Mouse (Mus musculus): ENCODE data around the gene Fam208b. TPM values are rescaled to one million over a fixed set of nuclear protein-coding genes. Genes with fewer than 3 reads are reported as not detected.
"Not testable (repeated sequence)": the region's sequence is repeated elsewhere in the genome, so short reads cannot be mapped to it uniquely, and the experiment has no call there.

Fam208b gene
- polyA plus RNA-seq, 1 experiment from 2014 or later, result 11.2 TPM

DNA sequence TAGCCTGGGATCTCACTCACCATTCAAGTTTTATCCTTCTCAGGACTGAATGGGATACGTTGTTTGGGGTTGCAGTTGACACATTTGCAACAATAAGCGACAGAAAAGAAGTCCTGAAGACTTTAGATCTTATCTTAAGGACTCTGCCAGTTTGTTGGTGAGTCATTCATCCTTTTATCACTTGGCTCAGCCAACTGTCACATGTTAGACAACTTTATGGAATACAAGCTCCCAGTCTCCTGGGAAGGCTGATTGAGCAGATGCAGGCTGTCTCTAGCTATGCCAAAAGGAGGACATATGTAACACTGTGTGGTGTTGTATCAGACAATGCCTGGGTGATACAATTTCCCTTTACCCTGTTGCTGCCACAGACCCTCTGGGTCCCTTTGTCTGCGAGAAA lies 80.5 kb downstream of the Fam208b start:
- no peak for ATAC-seq (ENCODE audit: insufficient number of reproducible peaks, insufficient read depth, low FRiP score, low read depth)
- Histone ChIP-seq H3K9me3 (ENCODE audit: control insufficient read depth, low read length) (no peaks in the 10 kb centered on the region), H3K4me2 (ENCODE audit: low read length) (no peak overlapping the region), H3K27ac (replicated peaks in 1 of 2; ENCODE audit: control insufficient read depth in 1 of 2, insufficient read depth in 1 of 2, low read depth in 2 of 2, low read length in 2 of 2) (no peak overlapping the region), H3K36me3 (ENCODE audit: control insufficient read depth, insufficient read depth, low read length) (no peaks in the 10 kb centered on the region), H3K9ac (ENCODE audit: low read length) (no peak overlapping the region), H3K27me3 (ENCODE audit: control insufficient read depth, insufficient read depth, low read length) (no peaks in the 10 kb centered on the region), H3K4me3 (ENCODE audit: control insufficient read depth in 1 of 2, insufficient read depth in 1 of 2, low read depth in 1 of 2, low read length in 2 of 2) (no peak overlapping the region), H3K4me1 (ENCODE audit: control insufficient read depth in 2 of 2, insufficient read depth in 2 of 2, low read length in 2 of 2) (no peaks in the 10 kb centered on the region; a peak in 1 of 4 replicates)
- 48% methylated on average over 3 of the region's 3 CpGs for WGBS

DNA sequence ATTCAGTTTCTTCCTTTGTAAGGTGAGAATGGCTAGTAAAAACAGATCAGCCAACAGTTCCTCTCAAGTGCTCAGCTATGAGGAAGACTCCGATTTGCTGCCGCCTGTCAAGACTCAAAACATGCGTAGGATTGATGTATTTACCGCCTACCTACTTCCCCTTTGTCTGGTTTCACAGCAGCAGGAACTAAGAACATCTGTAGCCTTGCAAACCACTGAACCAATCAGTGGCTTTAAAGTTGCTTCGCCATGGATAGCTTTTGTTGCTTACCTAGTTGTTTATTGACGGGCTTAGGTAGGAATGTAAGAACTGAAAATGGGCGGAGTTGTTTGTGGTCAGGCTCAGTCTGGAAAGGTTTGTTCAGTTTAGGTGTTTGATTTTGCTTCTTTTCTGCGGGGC lies 84.6 kb downstream of the Fam208b start:
- no peaks in the 10 kb centered on the region for H3K36me3 ChIP-seq (ENCODE audit: control insufficient read depth, insufficient read depth, low read length)
- ATAC-seq (ENCODE audit: insufficient number of reproducible peaks, insufficient read depth, low FRiP score, low read depth), result no peak
- H3K27me3 ChIP-seq (ENCODE audit: control insufficient read depth, insufficient read depth, low read length), result no peaks in the 10 kb centered on the region
- no peak overlapping the region for H3K27ac ChIP-seq (replicated peaks in 1 of 2; ENCODE audit: control insufficient read depth in 1 of 2, insufficient read depth in 1 of 2, low read depth in 2 of 2, low read length in 2 of 2)
- H3K4me1 ChIP-seq (ENCODE audit: control insufficient read depth in 2 of 2, insufficient read depth in 2 of 2, low read length in 2 of 2), result peaks cover 0 to 9% of the 10 kb centered on the region in 2 experiments; a peak in 2 of 4 replicates
- no peak overlapping the region for H3K4me3 ChIP-seq (ENCODE audit: control insufficient read depth in 1 of 2, insufficient read depth in 1 of 2, low read depth in 1 of 2, low read length in 2 of 2)
- no peak overlapping the region for H3K4me2 ChIP-seq (ENCODE audit: low read length)
- no peak overlapping the region for H3K9ac ChIP-seq (ENCODE audit: low read length)
- WGBS, result 84% methylated on average over 8 of the region's 8 CpGs
- H3K9me3 ChIP-seq (ENCODE audit: control insufficient read depth, low read length), result no peaks in the 10 kb centered on the region

DNA sequence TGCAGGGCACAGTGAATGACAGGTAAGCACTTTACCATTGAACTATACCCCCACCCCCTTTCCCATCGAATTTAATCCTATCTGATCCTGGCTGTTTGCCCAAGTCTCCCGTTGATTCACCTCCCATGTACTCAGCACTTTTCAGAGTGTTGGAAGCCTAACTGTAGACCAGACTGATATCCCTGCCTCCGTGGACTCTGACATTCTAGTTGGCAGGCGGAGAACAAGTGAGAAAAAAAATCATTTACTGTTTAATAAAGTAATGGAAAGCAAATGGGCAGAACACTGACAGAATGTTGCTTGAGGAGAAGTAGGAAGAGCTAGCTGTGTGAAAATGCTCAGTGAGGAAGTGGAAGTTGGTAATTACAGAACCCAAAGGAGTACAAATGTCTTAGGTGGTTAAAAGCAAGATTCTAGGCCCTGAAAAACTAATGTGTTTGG lies 85.3 kb downstream of the Fam208b start:
- H3K4me3 ChIP-seq (ENCODE audit: control insufficient read depth in 1 of 2, insufficient read depth in 1 of 2, low read depth in 1 of 2, low read length in 2 of 2), result no peak overlapping the region
- H3K4me1 ChIP-seq (ENCODE audit: control insufficient read depth in 2 of 2, insufficient read depth in 2 of 2, low read length in 2 of 2), result peaks cover 0 to 9% of the 10 kb centered on the region in 2 experiments; a peak in 2 of 4 replicates
- no peak for ATAC-seq (ENCODE audit: insufficient number of reproducible peaks, insufficient read depth, low FRiP score, low read depth)
- no peaks in the 10 kb centered on the region for H3K27me3 ChIP-seq (ENCODE audit: control insufficient read depth, insufficient read depth, low read length)
- no peaks in the 10 kb centered on the region for H3K36me3 ChIP-seq (ENCODE audit: control insufficient read depth, insufficient read depth, low read length)
- H3K27ac ChIP-seq (replicated peaks in 1 of 2; ENCODE audit: control insufficient read depth in 1 of 2, insufficient read depth in 1 of 2, low read depth in 2 of 2, low read length in 2 of 2), result no peak overlapping the region
- WGBS, result 38% methylated on average over 4 of the region's 4 CpGs
- H3K9me3 ChIP-seq (ENCODE audit: control insufficient read depth, low read length), result no peaks in the 10 kb centered on the region
- no peak overlapping the region for H3K4me2 ChIP-seq (ENCODE audit: low read length)
- H3K9ac ChIP-seq (ENCODE audit: low read length), result no peak overlapping the region

DNA sequence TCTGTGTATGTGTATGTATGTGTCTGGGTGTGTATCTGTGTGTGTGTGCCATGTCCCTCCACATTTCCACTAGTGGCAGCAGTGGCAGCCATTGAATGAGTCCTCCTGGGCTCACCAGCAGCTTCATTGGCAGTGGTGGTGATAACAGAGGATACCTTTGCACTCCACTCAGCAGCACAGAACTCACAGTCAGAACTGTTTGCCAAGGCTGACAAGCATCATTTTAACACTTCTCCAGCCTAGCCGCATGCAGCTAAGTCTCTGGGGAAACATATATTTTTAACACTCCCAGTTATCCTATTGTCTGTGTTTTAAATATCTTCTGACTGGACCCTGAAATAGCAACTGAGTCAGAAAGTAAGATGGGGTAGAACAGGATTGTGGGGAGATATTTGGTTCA lies 87.0 kb downstream of the Fam208b start:
- no peak overlapping the region for H3K4me3 ChIP-seq (ENCODE audit: control insufficient read depth in 1 of 2, insufficient read depth in 1 of 2, low read depth in 1 of 2, low read length in 2 of 2)
- WGBS, result 17% methylated on average over 1 of the region's 1 CpGs
- no peak for ATAC-seq (ENCODE audit: insufficient number of reproducible peaks, insufficient read depth, low FRiP score, low read depth)

DNA sequence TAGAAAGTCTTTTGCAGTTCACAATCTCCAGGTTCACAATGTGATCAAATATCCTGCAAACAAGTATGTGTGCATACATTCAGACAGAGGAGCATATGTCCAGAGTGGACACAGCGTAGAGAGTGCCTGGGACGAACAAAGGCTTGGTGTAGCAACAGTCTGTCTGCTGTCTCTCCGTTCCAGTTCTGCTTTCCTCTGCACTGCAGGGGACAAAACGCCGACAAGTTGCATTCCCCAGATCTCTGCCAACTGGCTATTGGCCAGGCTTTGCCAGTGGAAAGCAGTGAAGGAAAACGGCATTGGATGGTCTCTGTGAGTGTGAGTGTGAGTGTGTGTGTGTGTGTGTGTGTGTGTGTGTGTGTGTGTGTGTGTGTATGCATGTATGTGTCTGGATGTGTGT lies 87.4 kb downstream of the Fam208b start:
- Histone ChIP-seq H3K4me1 (ENCODE audit: control insufficient read depth in 2 of 2, insufficient read depth in 2 of 2, low read length in 2 of 2) (peaks cover 0 to 9% of the 10 kb centered on the region in 2 experiments; a peak in 2 of 4 replicates), H3K27ac (replicated peaks in 1 of 2; ENCODE audit: control insufficient read depth in 1 of 2, insufficient read depth in 1 of 2, low read depth in 2 of 2, low read length in 2 of 2) (peak overlapping the region; percentile 41 to 61; a peak in 3 of 4 replicates), H3K27me3 (ENCODE audit: control insufficient read depth, insufficient read depth, low read length) (no peaks in the 10 kb centered on the region), H3K4me3 (ENCODE audit: control insufficient read depth in 1 of 2, insufficient read depth in 1 of 2, low read depth in 1 of 2, low read length in 2 of 2) (no peak overlapping the region), H3K9me3 (ENCODE audit: control insufficient read depth, low read length) (no peaks in the 10 kb centered on the region), H3K9ac (ENCODE audit: low read length) (peak overlapping the region; percentile 30; the same call in 1 of the 2 replicates), H3K4me2 (ENCODE audit: low read length) (peak overlapping the region; percentile 25; the same call in 1 of the 2 replicates), H3K36me3 (ENCODE audit: control insufficient read depth, insufficient read depth, low read length) (no peaks in the 10 kb centered on the region)
- WGBS, result 22% methylated on average over 6 of the region's 6 CpGs
- peak; percentile 59; the same call in 1 of the 2 replicates for ATAC-seq (ENCODE audit: insufficient number of reproducible peaks, insufficient read depth, low FRiP score, low read depth)

More for the DNA sequence above, 87.0 kb downstream of the Fam208b start:
- H3K36me3 ChIP-seq (ENCODE audit: control insufficient read depth, insufficient read depth, low read length), result no peaks in the 10 kb centered on the region
- H3K9me3 ChIP-seq (ENCODE audit: control insufficient read depth, low read length), result no peaks in the 10 kb centered on the region
- H3K27ac ChIP-seq (replicated peaks in 1 of 2; ENCODE audit: control insufficient read depth in 1 of 2, insufficient read depth in 1 of 2, low read depth in 2 of 2, low read length in 2 of 2), result no peak overlapping the region
- H3K4me1 ChIP-seq (ENCODE audit: control insufficient read depth in 2 of 2, insufficient read depth in 2 of 2, low read length in 2 of 2), result peaks cover 0 to 9% of the 10 kb centered on the region in 2 experiments; a peak in 2 of 4 replicates
- no peak overlapping the region for H3K4me2 ChIP-seq (ENCODE audit: low read length)
- no peak overlapping the region for H3K9ac ChIP-seq (ENCODE audit: low read length)
- no peaks in the 10 kb centered on the region for H3K27me3 ChIP-seq (ENCODE audit: control insufficient read depth, insufficient read depth, low read length)

DNA sequence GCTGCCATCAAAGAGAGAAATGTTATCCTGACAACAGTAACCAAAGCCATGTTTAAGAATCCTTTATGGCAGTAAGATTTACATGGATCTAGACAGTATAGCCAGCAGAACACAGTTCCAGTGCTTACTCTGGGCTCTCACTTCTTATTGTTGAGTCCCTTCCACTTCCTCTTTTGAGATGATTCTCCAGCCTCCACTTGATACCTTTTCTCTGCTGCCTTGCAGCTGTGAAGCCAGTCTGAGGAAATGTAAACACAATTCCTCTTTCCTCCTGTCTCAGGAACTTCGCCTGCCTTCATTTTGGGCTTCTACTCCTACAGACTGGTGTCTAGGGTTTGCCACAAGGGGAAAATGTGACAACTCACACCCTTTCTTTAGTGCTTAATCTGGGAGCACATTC lies 90.9 kb downstream of the Fam208b start:
- not testable (repeated sequence) for H3K4me3 ChIP-seq (ENCODE audit: control insufficient read depth in 1 of 2, insufficient read depth in 1 of 2, low read depth in 1 of 2, low read length in 2 of 2); H3K9ac ChIP-seq (ENCODE audit: low read length); H3K4me2 ChIP-seq (ENCODE audit: low read length); H3K9me3 ChIP-seq (ENCODE audit: control insufficient read depth, low read length); H3K4me1 ChIP-seq (ENCODE audit: control insufficient read depth in 2 of 2, insufficient read depth in 2 of 2, low read length in 2 of 2); ATAC-seq (ENCODE audit: insufficient number of reproducible peaks, insufficient read depth, low FRiP score, low read depth); H3K27ac ChIP-seq (replicated peaks in 1 of 2; ENCODE audit: control insufficient read depth in 1 of 2, insufficient read depth in 1 of 2, low read depth in 2 of 2, low read length in 2 of 2); H3K27me3 ChIP-seq (ENCODE audit: control insufficient read depth, insufficient read depth, low read length); H3K36me3 ChIP-seq (ENCODE audit: control insufficient read depth, insufficient read depth, low read length)
- 48% methylated on average over 1 of the region's 1 CpGs for WGBS

DNA sequence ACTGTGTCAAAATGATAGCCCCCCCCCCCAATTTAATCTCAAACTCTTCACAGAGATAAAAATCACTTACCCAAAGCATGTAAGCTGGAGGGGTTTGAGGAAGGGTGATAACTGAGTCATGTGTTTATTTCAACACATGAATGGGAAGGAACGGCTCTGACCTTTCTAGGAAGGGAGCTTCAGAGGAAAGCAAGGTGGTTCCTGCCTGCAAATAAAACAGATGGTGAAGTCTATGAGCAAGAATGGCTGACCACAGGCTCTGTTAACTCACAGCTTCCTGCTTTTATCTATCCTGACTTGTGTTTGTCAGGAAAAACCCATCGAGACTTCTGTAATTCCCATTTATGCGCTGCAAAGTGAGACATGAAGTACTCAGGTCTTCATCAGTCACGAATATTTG lies 91.6 kb downstream of the Fam208b start:
- H3K4me1 ChIP-seq (ENCODE audit: control insufficient read depth in 2 of 2, insufficient read depth in 2 of 2, low read length in 2 of 2); H3K9me3 ChIP-seq (ENCODE audit: control insufficient read depth, low read length); ATAC-seq (ENCODE audit: insufficient number of reproducible peaks, insufficient read depth, low FRiP score, low read depth); H3K27me3 ChIP-seq (ENCODE audit: control insufficient read depth, insufficient read depth, low read length); H3K27ac ChIP-seq (replicated peaks in 1 of 2; ENCODE audit: control insufficient read depth in 1 of 2, insufficient read depth in 1 of 2, low read depth in 2 of 2, low read length in 2 of 2); H3K4me3 ChIP-seq (ENCODE audit: control insufficient read depth in 1 of 2, insufficient read depth in 1 of 2, low read depth in 1 of 2, low read length in 2 of 2); H3K36me3 ChIP-seq (ENCODE audit: control insufficient read depth, insufficient read depth, low read length); H3K9ac ChIP-seq (ENCODE audit: low read length); H3K4me2 ChIP-seq (ENCODE audit: low read length): not testable (repeated sequence)
- WGBS, result 48% methylated on average over 3 of the region's 4 CpGs

Measured in heart, embryonic 14.5 days (tissue).